12 mouse cellular contexts compared by ENCODE assay signal in the genomic region with DNA sequence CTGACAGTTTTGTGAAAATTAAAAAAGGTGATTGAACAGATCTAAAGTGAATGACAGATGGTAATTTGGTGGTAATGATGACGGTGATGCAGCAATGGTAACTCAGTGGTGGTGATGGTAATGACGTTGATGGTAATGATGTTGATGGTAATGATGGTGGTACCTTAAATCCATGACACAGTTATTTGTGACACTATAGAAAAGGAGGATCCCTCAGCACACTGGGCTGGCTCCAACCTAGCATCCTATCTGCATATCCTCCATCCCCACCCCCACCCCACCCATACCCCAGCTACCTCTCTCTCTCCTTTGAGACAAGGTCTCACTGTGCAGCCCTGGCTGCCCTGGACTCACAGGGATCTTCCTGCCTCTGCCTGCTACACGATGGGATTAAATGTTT. TPM values are rescaled to one million over a fixed set of nuclear protein-coding genes. Genes with fewer than 3 reads are reported as not detected.
DNase-seq lines count a peak whose midpoint lies in the region; ATAC-seq and TF ChIP-seq lines count a peak whose summit lies in the region.
"Had no signal": no experiment of that assay in that cellular context is flagged by ENCODE, and none has a peak within 500 bp of the region (broad histone marks: within the 10 kb centered on the region; RNA-seq: fewer than 3 reads in every experiment).

No protein-coding gene starts in this region.

- intact Hi-C loops in gastrocnemius, adult 2 months (cut with DNase I) = no loop called here

- TF ChIP-seq POLR2A in cerebellum, adult 2 months (IDR thresholded peaks at IDR 0.05; ENCODE audit: borderline replicate concordance, insufficient read depth, low read length) = no peak

- no peak for DNase-seq in gastrocnemius, adult 2 months
- DNase-seq in gastrocnemius, postnatal 4 days (ENCODE audit: low spot score in 2 of 2) = no peak
- DNase-seq in CD4-positive helper T cell, adult 2 months (ENCODE audit: low read depth, low spot score) = peak; percentile 63
- DNase-seq in cerebellum, adult 2 months = no peak
- DNase-seq in cerebellum, adult 8-10 months = no peak
- DNase-seq in kidney, postnatal 4 days = no peak

- no peak overlapping the region for H3K4me3 ChIP-seq in gastrocnemius, adult 2 months
- no peak overlapping the region for H3K4me3 ChIP-seq in macrophage (ENCODE audit: inconsistent target)
- no peak overlapping the region for H3K4me3 ChIP-seq in cerebellum, adult 2 months (replicated peaks; ENCODE audit: insufficient read depth, low read depth, low read length)
- H3K4me3 ChIP-seq: forebrain, embryonic 15.5 days; heart, embryonic 13.5 days; hindbrain, embryonic 15.5 days had no signal

- TF ChIP-seq CTCF in gastrocnemius, adult 2 months (IDR thresholded peaks at IDR 0.05) = no peak
- no peak for TF ChIP-seq CTCF in cerebellum, adult 2 months (IDR thresholded peaks at IDR 0.05; ENCODE audit: borderline replicate concordance, insufficient read depth, low read depth, low read length)

- ATAC-seq in activated CD4-positive, CD25-positive, alpha-beta regulatory T cell, adult 4 months = peak; percentile 30
- ATAC-seq: forebrain, embryonic 15.5 days had no signal

- H3K4me1 ChIP-seq in cerebellum, adult 2 months (ENCODE audit: control insufficient read depth, insufficient read depth, low read length) = peaks cover 10% of the 10 kb centered on the region

- H3K36me3 ChIP-seq in macrophage (ENCODE audit: inconsistent target) = no peaks in the 10 kb centered on the region
- H3K36me3 ChIP-seq: forebrain, embryonic 15.5 days; G1E; heart, embryonic 13.5 days; hindbrain, embryonic 15.5 days had no signal

- peak overlapping the region; percentile 3; the same call in 1 of the 2 replicates for H3K27ac ChIP-seq in gastrocnemius, adult 2 months
- H3K27ac ChIP-seq in macrophage = peak overlapping the region; percentile 88
- H3K27ac ChIP-seq in cerebellum, adult 2 months (ENCODE audit: insufficient read depth, low read length) = no peak overlapping the region
- H3K27ac ChIP-seq: forebrain, embryonic 15.5 days; heart, embryonic 13.5 days; hindbrain, embryonic 15.5 days had no signal

- H3K79me2 ChIP-seq in macrophage (ENCODE audit: inconsistent target) = no peaks in the 10 kb centered on the region

- WGBS in macrophage (ENCODE audit: missing documents) = 89% methylated on average over 3 of the region's 3 CpGs
- 85% methylated on average over 3 of the region's 3 CpGs for WGBS in cerebellum, adult 2 months

- H3K27me3 ChIP-seq in cerebellum, adult 2 months (ENCODE audit: control insufficient read depth, insufficient read depth, low read length) = no peaks in the 10 kb centered on the region
- H3K27me3 ChIP-seq: forebrain, embryonic 15.5 days; heart, embryonic 13.5 days; hindbrain, embryonic 15.5 days had no signal

RNA-seq across cellular contexts. Expression of a gene that starts 34.4 kb away (rescaled TPM):
- 10 to 100 TPM; 23.6 to 28.2 TPM for total RNA-seq in gastrocnemius, adult 2 months (2021)
- 10 to 100 TPM; 13.4 to 14.6 TPM for total RNA-seq in gastrocnemius, postnatal 4 days (2021)
- polyA plus RNA-seq in activated CD4-positive, CD25-positive, alpha-beta regulatory T cell, adult 4 months (2017; shearing (Covaris generic)) = 10 to 100 TPM; 10.5 to 11.4 TPM
- 100 to 1,000 TPM in 6 of 26 experiments, 10 to 100 TPM in 20; 17.4 to 122 (median 66.6) TPM for total RNA-seq in macrophage (2018; cell fraction: chromatin; rRNA removed)
- 10 to 100 TPM in 25 of 26 experiments, 1 to 10 TPM in 1; 7.8 to 38.7 (median 29.1) TPM for total RNA-seq in macrophage (2018; cell fraction: cytosol; rRNA removed)
- 10 to 100 TPM; 26.7 to 93.0 (median 57.8) TPM for total RNA-seq in macrophage (2018; cell fraction: nucleus; rRNA removed)
- 11.0 to 14.5 TPM (median 11.1 TPM) in 3 replicates for polyA plus RNA-seq in macrophage (2018)
- 15.4 and 16.0 TPM in 2 replicates for polyA plus RNA-seq in cerebellum, adult 2 months (2012; rRNA removed)
